Mouse (Mus musculus): ENCODE data around the gene Dcaf11. TPM values are rescaled to one million over a fixed set of nuclear protein-coding genes. Genes with fewer than 3 reads are reported as not detected.

Gene Dcaf11
- polyA plus RNA-seq, 1 experiment from 2014 or later: 90.2 TPM

DNA sequence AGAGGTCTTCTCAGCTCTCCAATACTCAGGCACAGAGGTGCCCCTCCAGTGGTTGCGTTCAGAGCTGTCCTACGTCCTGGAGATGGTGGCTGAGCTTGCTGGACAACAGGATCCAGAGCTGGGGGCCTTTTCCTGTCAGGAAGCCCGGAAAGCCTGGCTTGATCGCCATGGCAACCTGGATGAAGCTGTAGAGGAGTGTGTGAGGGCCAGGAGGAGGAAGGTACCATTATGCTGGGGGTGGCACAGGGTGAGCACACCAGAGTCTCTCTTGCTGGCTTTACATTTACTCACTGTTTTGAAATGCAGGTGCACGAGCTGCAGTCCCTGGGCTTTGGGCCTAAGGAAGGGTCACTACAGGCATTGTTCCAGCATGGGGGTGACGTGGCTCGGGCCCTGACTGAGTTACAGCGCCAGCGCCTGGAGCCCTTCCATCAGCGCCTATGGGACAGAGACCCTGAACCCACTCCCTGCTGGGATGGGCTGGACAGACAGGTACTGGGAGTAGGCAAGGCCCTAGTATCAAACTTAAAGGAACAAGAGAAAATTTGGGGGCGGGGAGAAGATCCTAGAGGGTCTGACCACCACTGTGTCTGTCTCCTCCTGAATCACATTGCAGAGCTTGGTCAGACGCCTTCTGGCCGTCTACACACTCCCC lies 36.4 kb downstream of the Dcaf11 start:
- WGBS: 80% methylated on average over 13 of the region's 13 CpGs
- no peak for ATAC-seq (ENCODE audit: low FRiP score, low TSS enrichment)
- H3K9me3 ChIP-seq (ENCODE audit: control insufficient read depth, low read length): no peaks in the 10 kb centered on the region
- H3K36me3 ChIP-seq (ENCODE audit: control insufficient read depth, insufficient read depth, low read length): peaks cover 65% of the 10 kb centered on the region
- H3K27me3 ChIP-seq (ENCODE audit: control insufficient read depth, insufficient read depth, low read length): no peaks in the 10 kb centered on the region
- no peak overlapping the region for H3K4me2 ChIP-seq (replicated peaks; ENCODE audit: low read depth, low read length)
- H3K4me3 ChIP-seq (ENCODE audit: low read length): no peak overlapping the region
- no peak overlapping the region for H3K27ac ChIP-seq (ENCODE audit: low read depth, low read length)
- no peak overlapping the region for H3K9ac ChIP-seq (ENCODE audit: low read depth, low read length)
- H3K4me1 ChIP-seq (ENCODE audit: control insufficient read depth, insufficient read depth, low read length): peaks cover 10% of the 10 kb centered on the region

DNA sequence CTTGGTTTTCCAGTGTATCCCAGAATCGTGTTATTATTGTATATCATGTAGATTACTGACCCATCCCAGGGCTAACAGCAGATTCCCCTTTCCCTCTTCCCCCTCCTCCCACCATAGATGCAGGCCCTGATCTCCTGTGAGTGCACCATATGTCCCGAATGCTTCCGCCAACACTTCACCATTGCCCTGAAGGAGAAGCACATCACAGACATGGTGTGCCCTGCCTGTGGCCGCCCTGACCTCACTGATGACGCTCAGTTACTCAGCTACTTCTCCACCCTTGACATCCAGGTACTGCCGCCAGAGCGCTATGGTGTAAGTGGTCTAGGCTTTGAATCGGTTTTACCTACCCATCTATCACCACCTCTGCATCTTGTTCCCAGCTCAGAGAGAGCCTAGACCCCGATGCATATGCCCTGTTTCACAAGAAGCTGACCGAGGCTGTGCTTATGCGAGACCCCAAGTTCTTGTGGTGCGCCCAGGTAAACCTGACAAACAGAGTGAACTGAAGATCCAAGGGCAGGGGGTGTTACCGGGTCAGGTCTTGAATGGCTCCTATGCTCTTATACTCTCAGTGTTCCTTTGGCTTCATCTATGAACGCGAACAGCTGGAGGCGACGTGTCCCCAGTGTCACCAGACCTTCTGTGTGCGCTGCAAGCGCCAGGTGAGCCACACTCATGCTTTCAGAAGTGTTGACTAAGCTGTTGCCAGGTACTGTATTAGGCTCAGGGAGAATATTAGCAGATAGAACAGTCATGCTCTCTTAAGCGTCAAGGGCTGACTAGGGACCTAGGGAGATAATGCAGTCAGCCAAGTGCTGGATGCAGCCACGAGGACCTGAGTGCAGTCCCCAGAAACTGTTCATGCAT lies 39.0 kb downstream of the Dcaf11 start:
- no peaks in the 10 kb centered on the region for H3K4me1 ChIP-seq (ENCODE audit: control insufficient read depth, insufficient read depth, low read length)
- ATAC-seq (ENCODE audit: low FRiP score, low TSS enrichment): no peak
- no peak overlapping the region for H3K27ac ChIP-seq (ENCODE audit: low read depth, low read length)
- no peaks in the 10 kb centered on the region for H3K27me3 ChIP-seq (ENCODE audit: control insufficient read depth, insufficient read depth, low read length)
- no peak overlapping the region for H3K4me3 ChIP-seq (ENCODE audit: low read length)
- H3K4me2 ChIP-seq (replicated peaks; ENCODE audit: low read depth, low read length): no peak overlapping the region
- 88% methylated on average over 21 of the region's 21 CpGs for WGBS
- H3K9me3 ChIP-seq (ENCODE audit: control insufficient read depth, low read length): no peaks in the 10 kb centered on the region
- peaks cover 79% of the 10 kb centered on the region for H3K36me3 ChIP-seq (ENCODE audit: control insufficient read depth, insufficient read depth, low read length)
- H3K9ac ChIP-seq (ENCODE audit: low read depth, low read length): no peak overlapping the region

DNA sequence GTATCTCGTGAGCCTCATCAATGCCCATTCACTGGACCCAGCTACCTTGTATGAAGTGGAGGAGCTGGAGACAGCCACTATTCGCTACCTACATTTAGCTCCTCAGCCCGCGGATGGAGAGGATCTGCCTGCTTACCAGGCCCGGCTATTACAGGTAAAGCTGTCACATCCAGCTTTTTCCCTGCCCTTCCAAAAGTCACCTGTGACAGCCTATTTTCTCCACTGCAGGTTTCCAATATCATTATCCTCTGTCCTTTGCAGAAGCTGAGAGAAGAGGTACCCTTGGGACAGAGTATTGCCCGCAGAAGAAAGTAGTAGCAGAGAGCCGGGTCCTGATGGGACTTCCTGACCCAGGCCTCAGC lies 43.4 kb downstream of the Dcaf11 start, which contains the start of gene Irf9:
Gene Irf9 (plus strand): TSS at position 301 of the 362 bp plus-strand sequence.
- Histone ChIP-seq H3K27ac (ENCODE audit: low read depth, low read length) (peak within 1 kb of the TSS; percentile 70), H3K27me3 (ENCODE audit: control insufficient read depth, insufficient read depth, low read length) (no peaks in the 10 kb centered on the region), H3K36me3 (ENCODE audit: control insufficient read depth, insufficient read depth, low read length) (peaks cover 65% of the 10 kb centered on the region), H3K4me1 (ENCODE audit: control insufficient read depth, insufficient read depth, low read length) (peaks cover 5% of the 10 kb centered on the region; the same call in 1 of the 2 replicates), H3K9me3 (ENCODE audit: control insufficient read depth, low read length) (no peaks in the 10 kb centered on the region), H3K4me2 (replicated peaks; ENCODE audit: low read depth, low read length) (peak within 1 kb of the TSS; percentile 41), H3K9ac (ENCODE audit: low read depth, low read length) (peak within 1 kb of the TSS; percentile 52; the same call in 1 of the 2 replicates), H3K4me3 (ENCODE audit: low read length) (peak within 1 kb of the TSS; percentile 33)
- 74% methylated on average over 7 of the region's 7 CpGs for WGBS
- ATAC-seq (ENCODE audit: low FRiP score, low TSS enrichment): no peak

DNA sequence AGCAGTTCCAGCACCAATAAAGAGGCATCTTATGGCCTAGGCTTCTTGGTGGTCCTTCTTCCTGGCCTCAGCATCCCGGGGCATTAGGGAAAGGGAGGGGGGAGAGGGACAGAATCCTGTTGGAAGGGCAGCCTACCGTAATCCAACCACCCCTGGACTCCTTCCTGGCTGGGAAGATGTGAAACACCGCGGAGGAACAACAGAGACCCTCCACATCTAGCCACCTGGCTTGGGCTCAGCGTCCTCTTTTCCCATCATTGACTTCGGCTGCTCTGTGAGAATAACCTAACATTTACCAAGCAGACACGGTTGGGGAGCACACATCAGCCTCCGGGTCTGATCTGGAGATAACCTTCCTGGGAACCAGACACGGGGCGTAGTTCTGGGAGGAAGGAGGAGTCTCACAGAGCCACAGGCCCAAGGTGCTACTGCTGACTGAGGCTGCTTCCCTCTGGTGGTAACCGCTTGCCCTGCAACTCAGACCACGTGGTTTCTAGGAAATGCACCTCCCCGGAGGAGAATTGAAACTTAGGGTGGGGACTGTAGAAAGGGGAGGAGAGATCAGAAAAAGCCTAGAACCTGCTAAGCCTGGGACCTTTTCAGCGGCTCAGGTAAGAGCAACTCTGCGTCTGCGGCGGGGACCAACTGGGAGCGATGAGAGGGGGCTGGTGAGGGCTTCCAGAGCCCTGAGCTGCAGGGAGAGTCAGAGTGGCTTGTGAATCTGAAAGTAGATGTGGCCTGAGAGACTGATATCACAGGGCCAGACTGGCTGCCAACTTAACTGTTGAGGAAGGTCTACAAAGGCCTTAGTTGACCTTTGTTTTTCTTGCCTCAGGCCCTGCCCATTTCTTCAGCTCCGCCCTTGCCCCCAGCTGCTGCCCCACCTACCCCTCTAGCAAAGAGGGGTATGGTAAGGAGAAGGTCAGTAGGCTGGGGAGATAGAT lies 44.1 kb downstream of the Dcaf11 start:
- Histone ChIP-seq H3K4me2 (replicated peaks; ENCODE audit: low read depth, low read length) (peak overlapping the region; percentile 41), H3K27me3 (ENCODE audit: control insufficient read depth, insufficient read depth, low read length) (no peaks in the 10 kb centered on the region), H3K27ac (ENCODE audit: low read depth, low read length) (peak overlapping the region; percentile 70), H3K9ac (ENCODE audit: low read depth, low read length) (peak overlapping the region; percentile 52; the same call in 1 of the 2 replicates), H3K36me3 (ENCODE audit: control insufficient read depth, insufficient read depth, low read length) (peaks cover 65% of the 10 kb centered on the region), H3K4me3 (ENCODE audit: low read length) (peak overlapping the region; percentile 33), H3K9me3 (ENCODE audit: control insufficient read depth, low read length) (no peaks in the 10 kb centered on the region), H3K4me1 (ENCODE audit: control insufficient read depth, insufficient read depth, low read length) (peaks cover 5% of the 10 kb centered on the region; the same call in 1 of the 2 replicates)
- 13% methylated on average over 19 of the region's 19 CpGs for WGBS
- peak; percentile 91 for ATAC-seq (ENCODE audit: low FRiP score, low TSS enrichment)

DNA sequence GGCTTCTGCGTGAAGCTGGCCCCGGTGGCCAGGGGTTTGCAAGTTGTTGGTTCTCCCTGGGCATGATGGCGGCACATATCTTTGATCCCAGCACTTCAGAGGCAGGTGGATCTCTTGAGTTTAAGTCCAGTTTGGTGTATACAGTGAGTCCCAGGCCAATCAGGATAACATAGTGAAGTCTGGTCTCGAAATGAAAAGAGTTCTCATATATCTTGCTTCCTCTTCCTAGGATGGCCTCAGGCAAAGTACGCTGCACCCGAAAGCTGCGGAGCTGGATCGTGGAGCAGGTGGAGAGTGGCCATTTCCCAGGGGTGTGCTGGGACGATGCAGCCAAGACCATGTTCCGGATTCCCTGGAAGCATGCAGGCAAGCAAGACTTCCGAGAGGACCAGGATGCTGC lies 45.0 kb downstream of the Dcaf11 start:
- peaks cover 5% of the 10 kb centered on the region; the same call in 1 of the 2 replicates for H3K4me1 ChIP-seq (ENCODE audit: control insufficient read depth, insufficient read depth, low read length)
- ATAC-seq (ENCODE audit: low FRiP score, low TSS enrichment): no peak
- H3K36me3 ChIP-seq (ENCODE audit: control insufficient read depth, insufficient read depth, low read length): peaks cover 67% of the 10 kb centered on the region
- no peak overlapping the region for H3K4me2 ChIP-seq (replicated peaks; ENCODE audit: low read depth, low read length)
- no peaks in the 10 kb centered on the region for H3K9me3 ChIP-seq (ENCODE audit: control insufficient read depth, low read length)
- H3K27ac ChIP-seq (ENCODE audit: low read depth, low read length): no peak overlapping the region
- no peak overlapping the region for H3K9ac ChIP-seq (ENCODE audit: low read depth, low read length)
- H3K4me3 ChIP-seq (ENCODE audit: low read length): no peak overlapping the region
- WGBS: 83% methylated on average over 11 of the region's 11 CpGs
- H3K27me3 ChIP-seq (ENCODE audit: control insufficient read depth, insufficient read depth, low read length): no peaks in the 10 kb centered on the region

DNA sequence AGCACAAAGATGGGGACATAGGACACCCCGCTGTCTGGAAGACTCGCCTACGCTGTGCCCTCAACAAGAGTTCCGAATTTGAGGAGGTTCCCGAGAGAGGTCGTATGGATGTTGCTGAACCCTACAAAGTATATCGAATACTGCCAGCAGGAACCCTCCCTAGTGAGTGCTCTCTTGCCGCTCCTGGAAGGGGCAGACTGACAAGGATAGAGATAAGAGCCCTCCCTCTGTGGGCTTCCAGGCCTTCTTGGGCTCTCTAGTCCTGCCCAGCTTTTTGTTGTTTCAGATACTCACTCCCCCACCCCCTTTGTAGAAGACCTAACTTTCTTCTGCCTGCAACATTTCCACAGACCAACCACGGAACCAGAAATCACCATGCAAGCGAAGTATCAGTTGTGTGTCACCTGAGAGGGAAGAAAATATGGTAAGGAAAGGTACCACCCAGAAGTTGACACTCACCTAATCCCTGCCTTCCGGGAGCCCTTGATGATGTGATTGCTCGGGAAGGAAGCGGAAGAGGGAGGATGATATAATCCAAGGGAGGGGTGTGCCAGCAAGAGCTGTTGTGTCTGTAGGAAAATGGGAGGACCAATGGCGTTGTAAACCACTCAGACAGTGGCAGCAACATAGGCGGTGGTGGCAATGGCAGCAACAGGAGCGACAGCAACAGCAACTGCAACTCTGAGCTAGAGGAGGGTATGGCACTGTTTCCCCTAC lies 46.1 kb downstream of the Dcaf11 start:
- WGBS: 92% methylated on average over 16 of the region's 16 CpGs
- H3K4me1 ChIP-seq (ENCODE audit: control insufficient read depth, insufficient read depth, low read length): peaks cover 5% of the 10 kb centered on the region; the same call in 1 of the 2 replicates

DNA sequence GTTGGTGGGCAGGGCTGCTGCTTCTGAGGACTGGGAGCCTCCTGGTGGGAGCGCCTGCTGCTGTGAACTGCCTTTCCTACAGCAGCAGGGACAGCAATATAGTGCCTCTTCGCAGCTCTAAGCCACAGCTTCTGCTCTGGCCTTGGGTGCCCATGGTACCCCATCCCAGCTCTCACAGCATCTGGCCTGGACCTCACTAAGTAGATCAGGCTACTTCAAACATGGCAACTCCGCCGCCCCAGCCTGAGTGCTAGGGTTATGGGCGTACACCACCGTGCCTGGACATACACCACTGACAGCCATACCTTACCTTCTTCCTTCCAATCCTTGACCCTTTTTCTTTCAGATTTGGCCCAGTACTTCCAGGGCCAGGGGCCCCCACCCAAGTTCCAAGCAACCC lies 48.5 kb downstream of the Dcaf11 start:
- H3K36me3 ChIP-seq (ENCODE audit: control insufficient read depth, insufficient read depth, low read length): peaks cover 41% of the 10 kb centered on the region
- no peak overlapping the region for H3K4me2 ChIP-seq (replicated peaks; ENCODE audit: low read depth, low read length)

More for the DNA sequence above, 46.1 kb downstream of the Dcaf11 start:
- Histone ChIP-seq H3K9me3 (ENCODE audit: control insufficient read depth, low read length) (no peaks in the 10 kb centered on the region), H3K9ac (ENCODE audit: low read depth, low read length) (no peak overlapping the region), H3K4me3 (ENCODE audit: low read length) (no peak overlapping the region), H3K27ac (ENCODE audit: low read depth, low read length) (no peak overlapping the region), H3K27me3 (ENCODE audit: control insufficient read depth, insufficient read depth, low read length) (no peaks in the 10 kb centered on the region), H3K36me3 (ENCODE audit: control insufficient read depth, insufficient read depth, low read length) (peaks cover 58% of the 10 kb centered on the region), H3K4me2 (replicated peaks; ENCODE audit: low read depth, low read length) (no peak overlapping the region)
- ATAC-seq (ENCODE audit: low FRiP score, low TSS enrichment): no peak

DNA sequence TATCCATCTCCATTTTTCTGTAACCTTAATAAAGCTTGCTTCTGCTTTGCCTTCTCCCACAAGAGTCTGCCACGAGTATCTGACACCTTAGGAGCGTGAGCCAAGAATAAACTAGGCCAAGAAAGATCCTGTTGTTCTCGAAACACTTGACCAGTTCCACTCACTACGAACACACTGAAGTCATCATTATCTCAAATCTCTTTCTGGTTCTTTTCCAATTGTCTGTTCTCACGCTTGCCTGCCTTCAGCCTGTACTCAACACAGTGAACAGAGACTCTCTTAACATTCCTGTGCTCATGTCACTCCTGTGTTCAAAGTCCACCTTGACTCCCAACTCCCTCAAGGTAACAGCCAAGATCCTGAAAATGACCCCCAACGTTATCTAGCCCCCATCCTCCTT lies 53.5 kb downstream of the Dcaf11 start:
- no peak overlapping the region for H3K9ac ChIP-seq (ENCODE audit: low read depth, low read length)
- no peaks in the 10 kb centered on the region for H3K9me3 ChIP-seq (ENCODE audit: control insufficient read depth, low read length)
- H3K27ac ChIP-seq (ENCODE audit: low read depth, low read length): no peak overlapping the region
- 67% methylated on average over 6 of the region's 6 CpGs for WGBS
- no peak overlapping the region for H3K4me2 ChIP-seq (replicated peaks; ENCODE audit: low read depth, low read length)
- peaks cover 15% of the 10 kb centered on the region for H3K36me3 ChIP-seq (ENCODE audit: control insufficient read depth, insufficient read depth, low read length)
- H3K4me3 ChIP-seq (ENCODE audit: low read length): no peak overlapping the region
- H3K27me3 ChIP-seq (ENCODE audit: control insufficient read depth, insufficient read depth, low read length): no peaks in the 10 kb centered on the region
- H3K4me1 ChIP-seq (ENCODE audit: control insufficient read depth, insufficient read depth, low read length): no peaks in the 10 kb centered on the region
- no peak for ATAC-seq (ENCODE audit: low FRiP score, low TSS enrichment)

More for the DNA sequence above, 48.5 kb downstream of the Dcaf11 start:
- Histone ChIP-seq H3K4me3 (ENCODE audit: low read length) (no peak overlapping the region), H3K9me3 (ENCODE audit: control insufficient read depth, low read length) (no peaks in the 10 kb centered on the region), H3K27ac (ENCODE audit: low read depth, low read length) (no peak overlapping the region), H3K4me1 (ENCODE audit: control insufficient read depth, insufficient read depth, low read length) (peaks cover 5% of the 10 kb centered on the region; the same call in 1 of the 2 replicates), H3K27me3 (ENCODE audit: control insufficient read depth, insufficient read depth, low read length) (no peaks in the 10 kb centered on the region), H3K9ac (ENCODE audit: low read depth, low read length) (no peak overlapping the region; the same call in 1 of the 2 replicates)
- ATAC-seq (ENCODE audit: low FRiP score, low TSS enrichment): no peak
- 94% methylated on average over 6 of the region's 6 CpGs for WGBS

Data from kidney, embryonic 14.5 days (tissue).